Comparison of ENCODE assay signal across 22 mouse cellular contexts in the genomic region with DNA sequence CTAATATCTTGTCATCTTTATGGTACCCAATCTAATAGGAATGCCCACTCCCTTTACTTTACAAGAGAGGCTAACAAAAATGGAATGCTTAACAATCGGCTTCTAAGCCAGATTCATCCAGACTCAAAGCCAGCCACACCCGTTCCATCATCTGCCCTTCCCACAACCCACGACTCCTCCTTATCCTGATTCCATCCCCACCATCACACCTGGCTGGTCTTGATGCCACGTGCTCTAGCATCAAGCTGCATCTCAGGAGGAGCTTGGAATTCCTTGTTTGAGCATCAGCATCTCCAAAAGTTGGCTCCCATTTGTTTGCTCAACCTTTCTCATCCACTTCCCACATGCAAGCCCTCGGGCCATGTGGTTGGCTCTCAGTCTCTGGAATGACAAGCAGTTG.
A peak's percentile ranks its signal among the peaks of the same experiment; 100 is the strongest.
DNase-seq lines count a peak whose midpoint lies in the region; TF ChIP-seq lines count a peak whose summit lies in the region.
"Had no signal": no experiment of that assay in that cellular context is flagged by ENCODE, and none has a peak within 500 bp of the region (broad histone marks: within the 10 kb centered on the region; RNA-seq: fewer than 3 reads in every experiment).

No protein-coding gene starts in this region.

- no peak overlapping the region for H3K9ac ChIP-seq in MEL (ENCODE audit: control insufficient read depth, low read depth, low read length, poor library complexity, severe bottlenecking)
- H3K9ac ChIP-seq: embryonic facial prominence, embryonic 12.5 days; forebrain, embryonic 13.5 days; forebrain, embryonic 15.5 days; forebrain, postnatal 0 days had no signal

- 0 out of 2 replicates have a peak overlapping the region, but pooled peaks have one; percentile 34 for H3K27ac ChIP-seq in MEL (ENCODE audit: control insufficient read depth, low read depth, low read length)
- no peak overlapping the region for H3K27ac ChIP-seq in limb, embryonic 10.5 days
- H3K27ac ChIP-seq: embryonic facial prominence, embryonic 12.5 days; forebrain, embryonic 13.5 days; forebrain, embryonic 15.5 days had no signal

- no peak for TF ChIP-seq CTCF in MEL (IDR thresholded peaks at IDR 0.05 in 2 of 3, conservative IDR thresholded peaks at IDR 0.05 in 1 of 3; ENCODE audit: control insufficient read depth in 1 of 3, insufficient read depth in 1 of 3, low read depth in 2 of 3, low read length in 3 of 3, poor library complexity in 1 of 3, severe bottlenecking in 1 of 3)

- no peaks in the 10 kb centered on the region for H3K9me3 ChIP-seq in MEL (replicated peaks; ENCODE audit: insufficient read depth, low read length)
- H3K9me3 ChIP-seq in limb, embryonic 10.5 days (replicated peaks): no peaks in the 10 kb centered on the region
- H3K9me3 ChIP-seq: embryonic facial prominence, embryonic 12.5 days; forebrain, embryonic 13.5 days; forebrain, embryonic 15.5 days; G1E had no signal

- TF ChIP-seq EP300 in MEL (IDR thresholded peaks at IDR 0.05; ENCODE audit: low read depth in 1 of 2, low read length in 2 of 2): no peak

- DNase-seq in ES-CJ7 (ENCODE audit: low read depth, low spot score) (peak; percentile 52), MEL (ENCODE audit: low read depth, low spot score) (no peak), R1 (ENCODE audit: low read depth, low spot score) (peak; percentile 23)
- no peak for DNase-seq in urinary bladder, postnatal 25 days (ENCODE audit: low spot score)
- DNase-seq in spleen, postnatal 36 days (ENCODE audit: low spot score in 2 of 2): no peak
- no peak for DNase-seq in limb, embryonic 10.5 days (ENCODE audit: low spot score)
- no peak for DNase-seq in embryo, embryonic 11 days
- DNase-seq: adrenal gland, adult 8-10 months; adrenal gland, postnatal 14 days; adrenal gland, postnatal 36 days; B cell, adult 2 months; cerebellum, adult 11-12 months; cerebellum, adult 2 months; cerebellum, adult 9-10 months; cerebellum, postnatal 10 days; cerebellum, postnatal 25 days; forebrain, postnatal 0 days had no signal

- TF ChIP-seq POLR2A in MEL (IDR thresholded peaks at IDR 0.05; ENCODE audit: control insufficient read depth in 1 of 2, insufficient read depth in 1 of 2, low read depth in 1 of 2, low read length in 2 of 2, poor library complexity in 1 of 2): no peak

- no peaks in the 10 kb centered on the region; a peak in 2 of 4 replicates for H3K27me3 ChIP-seq in MEL (ENCODE audit: control insufficient read depth in 1 of 2, insufficient read depth in 2 of 2, low read length in 2 of 2)
- H3K27me3 ChIP-seq in limb, embryonic 10.5 days (ENCODE audit: low read depth, poor library complexity, severe bottlenecking): no peaks in the 10 kb centered on the region
- H3K27me3 ChIP-seq: embryonic facial prominence, embryonic 12.5 days; forebrain, embryonic 15.5 days; Patski had no signal

- WGBS in limb, embryonic 10.5 days: 86% methylated on average over 5 of the region's 5 CpGs

- no peak for TF ChIP-seq RAD21 in MEL (IDR thresholded peaks at IDR 0.05; ENCODE audit: low read depth, low read length)

- H3K4me3 ChIP-seq in MEL (ENCODE audit: control insufficient read depth in 1 of 2, insufficient read depth in 1 of 2, low read depth in 2 of 2, low read length in 2 of 2): no peak overlapping the region
- no peak overlapping the region for H3K4me3 ChIP-seq in limb, embryonic 10.5 days
- H3K4me3 ChIP-seq: embryonic facial prominence, embryonic 12.5 days; forebrain, embryonic 13.5 days; forebrain, embryonic 15.5 days had no signal

- H3K36me3 ChIP-seq in MEL (ENCODE audit: control insufficient read depth in 1 of 2, insufficient read depth in 2 of 2, low read length in 2 of 2): peaks cover 0 to 3% of the 10 kb centered on the region in 2 experiments; a peak in 1 of 4 replicates
- H3K36me3 ChIP-seq in limb, embryonic 10.5 days: no peaks in the 10 kb centered on the region
- H3K36me3 ChIP-seq: embryonic facial prominence, embryonic 12.5 days; forebrain, embryonic 15.5 days; G1E had no signal

- H3K4me1 ChIP-seq in MEL (ENCODE audit: control insufficient read depth in 1 of 2, insufficient read depth in 2 of 2, low read length in 2 of 2): peaks cover 0 to 5% of the 10 kb centered on the region in 2 experiments; a peak in 3 of 4 replicates
- H3K4me1 ChIP-seq in limb, embryonic 10.5 days: peaks cover 34% of the 10 kb centered on the region

- no peaks in the 10 kb centered on the region for H3K79me2 ChIP-seq in MEL (ENCODE audit: control insufficient read depth, insufficient read depth, low read length, poor library complexity)

TF ChIP-seq in MEL, 35 proteins besides CTCF, POLR2A, EP300 and RAD21:
- TF ChIP-seq ZNF384 (IDR thresholded peaks at IDR 0.05; ENCODE audit: low read depth, low read length) (no peak), BHLHE40 (IDR thresholded peaks at IDR 0.05; ENCODE audit: borderline replicate concordance, low read depth, low read length) (no peak), TBP (IDR thresholded peaks at IDR 0.05; ENCODE audit: low read depth, low read length) (no peak), CHD2 (IDR thresholded peaks at IDR 0.05; ENCODE audit: low read length) (no peak), RCOR1 (IDR thresholded peaks at IDR 0.05; ENCODE audit: low read depth, low read length) (no peak), SMC3 (IDR thresholded peaks at IDR 0.05; ENCODE audit: low read depth, low read length) (no peak), MYC (IDR thresholded peaks at IDR 0.05; ENCODE audit: low read depth, low read length) (no peak), TAL1 (IDR thresholded peaks at IDR 0.05; ENCODE audit: low read length) (no peak), SIN3A (IDR thresholded peaks at IDR 0.05; ENCODE audit: low read length) (no peak), USF1 (IDR thresholded peaks at IDR 0.05; ENCODE audit: low read depth, low read length) (no peak), MYB (IDR thresholded peaks at IDR 0.05; ENCODE audit: low read depth, low read length) (no peak), TCF12 (IDR thresholded peaks at IDR 0.05; ENCODE audit: low read depth, low read length) (no peak), ZC3H11A (IDR thresholded peaks at IDR 0.05; ENCODE audit: low read depth, low read length) (no peak), HCFC1 (IDR thresholded peaks at IDR 0.05; ENCODE audit: low read depth, low read length) (no peak), POLR2AphosphoS5 (IDR thresholded peaks at IDR 0.05; ENCODE audit: borderline replicate concordance, low read depth, low read length) (no peak)

Comparison
In these comparisons a context has a peak if more than half of its experiments do, and no peak if none do; other contexts are left out.
1. DNase-seq: peak in ES-CJ7 (single experiment) and R1 (single experiment); none in MEL (single experiment), urinary bladder, postnatal 25 days (single experiment), spleen, postnatal 36 days (0 of 2), limb, embryonic 10.5 days (single experiment) and embryo, embryonic 11 days (single experiment).